Mouse (Mus musculus): Measurements from ENCODE around the gene Qdpr. TPM values are rescaled to one million over a fixed set of nuclear protein-coding genes. Genes with fewer than 3 reads are reported as not detected.

Gene Qdpr
- 32.8 and 38.7 TPM in 2 replicates for polyA plus RNA-seq (2012; rRNA removed)

GRCm38 (mm10) chr5:45449831-45450716, at the start of gene Qdpr:
Gene Qdpr (minus strand): TSS chr5:45450236.

GRCm38 (mm10) chr5:45493191-45494092, 43.4 kb upstream of the Qdpr start, which contains the start of gene Lap3:
Gene Lap3 (plus strand): TSS chr5:45493374.

GRCm38 (mm10) chr5:45453451-45453850, 3.4 kb upstream of the Qdpr start, which contains the start of gene Clrn2:
Gene Clrn2 (plus strand): TSS chr5:45453751.

Other genes starting within 250 kb of the Qdpr start
- gene Clrn2, start 3.5 kb upstream of the Qdpr start, polyA plus RNA-seq (2012; rRNA removed): not detected in 2 replicates
- 28.5 and 29.4 TPM in 2 replicates for gene Lap3, start 43.1 kb upstream of the Qdpr start, polyA plus RNA-seq (2012; rRNA removed)
- gene Med28, start 70.0 kb upstream of the Qdpr start, polyA plus RNA-seq (2012; rRNA removed): 39.8 and 42.4 TPM in 2 replicates
- 0.02 and 0.03 TPM in 2 replicates for gene Fam184b, start 189.4 kb upstream of the Qdpr start, polyA plus RNA-seq (2012; rRNA removed)
- gene Ncapg, start 219.7 kb upstream of the Qdpr start, polyA plus RNA-seq (2012; rRNA removed): 31.0 and 32.5 TPM in 2 replicates